Mouse (Mus musculus) myocyte (in vitro differentiated cells): Measurements from ENCODE around the gene Vmp1. TPM values are rescaled to one million over a fixed set of nuclear protein-coding genes. Genes with fewer than 3 reads are reported as not detected.

Experiments used
- H3K27me3 ChIP-seq: one replicate; pipeline ENCODE4 v1.6.1; 2011; ENCODE audit not compliant: control insufficient read depth, insufficient read depth, insufficient read length
- H3K36me3 ChIP-seq: one replicate; pipeline ENCODE4 v1.6.1; 2011; ENCODE audit not compliant: control insufficient read depth, insufficient read depth
- H3K4me2 ChIP-seq: one replicate; pipeline ENCODE4 v1.6.1; 2011; ENCODE audit warnings: low read depth, control low read depth
- H3K4me3 ChIP-seq: one replicate; pipeline ENCODE4 v1.5.1; 2011; ENCODE audit warnings: mild to moderate bottlenecking, control low read depth, moderate library complexity
- H3K79me2 ChIP-seq: one replicate; pipeline ENCODE4 v1.6.1; 2011; ENCODE audit not compliant: control insufficient read depth, insufficient read depth
- H3ac ChIP-seq: one replicate; pipeline ENCODE4 v1.6.1; 2011; ENCODE audit not compliant: control insufficient read depth, insufficient read length
- CEBPB ChIP-seq: IDR thresholded peaks from 2 replicates; pipeline ENCODE4 v1.6.1; 2011; ENCODE audit warnings: mild to moderate bottlenecking, moderate library complexity; ENCODE audit not compliant: poor library complexity, insufficient read depth, severe bottlenecking
- E2F4 ChIP-seq: IDR thresholded peaks from one replicate; pipeline ENCODE4 v1.6.1; 2011; ENCODE audit warnings: mild to moderate bottlenecking, control low read depth, moderate library complexity; ENCODE audit not compliant: insufficient read depth
- MAX ChIP-seq: IDR thresholded peaks from one replicate; pipeline ENCODE4 v1.6.1; 2011; ENCODE audit warnings: low read depth, mild to moderate bottlenecking, control low read depth
- MYOD1 ChIP-seq, 3 experiments: IDR thresholded peaks; one replicate each; pipeline ENCODE4 v1.6.1; 2011; ENCODE audit warnings: control low read depth in 2 of 3, low read depth in 2 of 3, mild to moderate bottlenecking in 2 of 3, moderate library complexity in 1 of 3; ENCODE audit not compliant: insufficient read length in 2 of 3, control insufficient read depth in 1 of 3
- MYOG ChIP-seq, 3 experiments: IDR thresholded peaks; one replicate each; pipeline ENCODE4 v1.6.1; 2011; ENCODE audit warnings: control low read depth in 2 of 3, low read depth in 2 of 3, mild to moderate bottlenecking in 2 of 3; ENCODE audit not compliant: insufficient read length in 2 of 3, control insufficient read depth in 1 of 3, insufficient read depth in 1 of 3
- POLR2A ChIP-seq: IDR thresholded peaks from one replicate; pipeline ENCODE4 v1.6.1; 2011; ENCODE audit warnings: low read depth, mild to moderate bottlenecking, control low read depth, moderate library complexity; ENCODE audit not compliant: insufficient read length
- POLR2AphosphoS2 ChIP-seq: IDR thresholded peaks from one replicate; pipeline ENCODE4 v1.6.1; 2011; ENCODE audit warnings: low read depth, control low read depth; ENCODE audit not compliant: insufficient read length
- REST ChIP-seq: IDR thresholded peaks from one replicate; pipeline ENCODE4 v1.6.1; 2011; ENCODE audit warnings: mild to moderate bottlenecking, control low read depth, moderate library complexity; ENCODE audit not compliant: insufficient read depth, insufficient read length
- SRF ChIP-seq: IDR thresholded peaks from one replicate; pipeline ENCODE4 v1.6.1; 2011; ENCODE audit warnings: low read depth; ENCODE audit not compliant: control insufficient read depth, insufficient read length
- TCF12 ChIP-seq: IDR thresholded peaks from one replicate; pipeline ENCODE4 v1.6.1; 2011; ENCODE audit warnings: mild to moderate bottlenecking, control low read depth; ENCODE audit not compliant: poor library complexity, insufficient read depth, severe bottlenecking
- TCF3 ChIP-seq: IDR thresholded peaks from one replicate; pipeline ENCODE4 v1.6.1; 2011; ENCODE audit warnings: low read depth, control low read depth; ENCODE audit not compliant: insufficient read length
- USF1 ChIP-seq: IDR thresholded peaks from one replicate; pipeline ENCODE4 v1.6.1; 2011; ENCODE audit warnings: low read depth, mild to moderate bottlenecking, control low read depth, moderate library complexity
- polyA plus RNA-seq: library from polyadenylated mRNA; unstranded; fragments of >200 nt; fragmentation: generic; extraction: Trizol; gene quantifications from one replicate; pipeline ENCODE4 v1.2.1, GENCODE M21; 2012; ENCODE audit warnings: missing spikeins

Vmp1 gene
- polyA plus RNA-seq, 1 experiment: 169 TPM

GRCm38 (mm10) chr11:86542851-86543250, 140.8 kb downstream of the Vmp1 start:
- Histone ChIP-seq H3K27me3 (no peaks in the 10 kb centered on the region), H3ac (no peak overlapping the region), H3K4me2 (peak overlapping the region; percentile 81), H3K4me3 (peak overlapping the region; percentile 46), H3K79me2 (peaks cover 74% of the 10 kb centered on the region), H3K36me3 (no peaks in the 10 kb centered on the region)
- no peak for TF ChIP-seq REST
- TF ChIP-seq CEBPB: no peak
- TF ChIP-seq MAX: no peak
- TF ChIP-seq USF1: no peak
- TF ChIP-seq POLR2A: no peak

DNA sequence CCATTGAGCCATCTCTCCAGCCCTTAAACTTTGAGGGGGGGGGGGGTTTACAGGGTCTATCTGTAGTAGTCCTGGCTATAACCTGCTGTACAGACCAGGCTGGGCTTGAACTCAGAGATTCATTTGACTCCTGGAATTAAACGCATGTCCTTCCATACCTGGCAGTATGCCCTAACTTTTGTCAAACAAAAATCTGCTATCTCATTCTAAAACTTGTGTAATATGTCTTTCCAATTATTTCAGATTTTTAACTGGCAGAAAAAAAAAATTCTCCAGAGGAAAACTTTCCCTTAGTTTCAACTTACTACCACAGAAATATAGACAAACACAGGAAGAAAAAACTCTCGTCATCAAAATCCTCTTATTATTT, 143.2 kb downstream of the Vmp1 start:
- Histone ChIP-seq H3K36me3 (no peaks in the 10 kb centered on the region), H3K4me2 (no peak overlapping the region), H3K4me3 (no peak overlapping the region), H3K27me3 (no peaks in the 10 kb centered on the region), H3K79me2 (peaks cover 89% of the 10 kb centered on the region), H3ac (no peak overlapping the region)
- TF ChIP-seq MAX: no peak
- no peak for TF ChIP-seq MYOD1 (IDR thresholded peaks at IDR 0.05; ENCODE audit: control insufficient read depth in 1 of 3, insufficient read length in 2 of 3, low read depth in 2 of 3)
- TF ChIP-seq POLR2A: no peak
- no peak for TF ChIP-seq USF1

- TF ChIP-seq SRF (no peak), MYOD1 (IDR thresholded peaks at IDR 0.05; ENCODE audit: control insufficient read depth in 1 of 3, insufficient read length in 2 of 3, low read depth in 2 of 3) (no peak), CEBPB (no peak), POLR2AphosphoS2 (no peak), MAX (no peak), REST (no peak), USF1 (no peak), TCF12 (no peak), MYOG (IDR thresholded peaks at IDR 0.05; ENCODE audit: control insufficient read depth in 1 of 3, insufficient read depth in 1 of 3, insufficient read length in 2 of 3, low read depth in 2 of 3) (no peak), TCF3 (no peak), E2F4 (no peak)
- Histone ChIP-seq H3K4me2 (no peak overlapping the region), H3K36me3 (peaks cover 4% of the 10 kb centered on the region), H3K79me2 (peaks cover 92% of the 10 kb centered on the region), H3ac (no peak overlapping the region), H3K27me3 (no peaks in the 10 kb centered on the region), H3K4me3 (no peak overlapping the region)
Measured at GRCm38 (mm10) chr11:86539716-86540475, 143.7 kb downstream of the Vmp1 start.

DNA sequence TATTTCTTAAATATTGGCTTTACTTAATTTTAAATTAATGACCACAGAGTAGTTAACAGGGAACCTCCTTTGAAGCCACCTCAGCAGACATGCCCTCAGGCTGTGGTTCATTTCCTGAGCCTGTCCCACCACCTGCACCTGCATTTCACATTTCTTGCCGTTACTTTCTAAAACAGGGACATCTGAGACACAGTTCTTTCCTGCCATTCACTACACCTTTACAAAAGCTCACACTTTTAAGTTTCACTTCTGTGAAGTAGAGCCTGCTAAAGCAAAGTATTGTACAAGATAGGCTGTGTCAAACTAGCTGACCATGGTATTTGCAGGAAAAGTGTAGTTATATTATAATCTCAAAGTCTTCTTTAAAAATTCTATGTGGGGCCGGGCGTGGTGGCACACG, 144.8 kb downstream of the Vmp1 start:
- H3K4me2 ChIP-seq: no peak overlapping the region
- H3K36me3 ChIP-seq: peaks cover 5% of the 10 kb centered on the region
- TF ChIP-seq TCF3 (no peak), CEBPB (no peak), SRF (no peak), REST (no peak), MYOD1 (IDR thresholded peaks at IDR 0.05; ENCODE audit: control insufficient read depth in 1 of 3, insufficient read length in 2 of 3, low read depth in 2 of 3) (no peak), MAX (no peak), POLR2AphosphoS2 (no peak), E2F4 (no peak), TCF12 (no peak), MYOG (IDR thresholded peaks at IDR 0.05; ENCODE audit: control insufficient read depth in 1 of 3, insufficient read depth in 1 of 3, insufficient read length in 2 of 3, low read depth in 2 of 3) (no peak), POLR2A (no peak), USF1 (no peak)
- H3K79me2 ChIP-seq: peaks cover 100% of the 10 kb centered on the region
- no peak overlapping the region for H3ac ChIP-seq
- no peaks in the 10 kb centered on the region for H3K27me3 ChIP-seq
- H3K4me3 ChIP-seq: no peak overlapping the region

- no peak for TF ChIP-seq USF1
- no peak for TF ChIP-seq POLR2A
- no peak for TF ChIP-seq E2F4
- TF ChIP-seq MAX: no peak
- no peak for TF ChIP-seq TCF3
- H3K4me2 ChIP-seq: no peak overlapping the region
- H3K4me3 ChIP-seq: no peak overlapping the region
- H3ac ChIP-seq: no peak overlapping the region
- H3K36me3 ChIP-seq: peaks cover 35% of the 10 kb centered on the region
- H3K79me2 ChIP-seq: peaks cover 84% of the 10 kb centered on the region
- no peaks in the 10 kb centered on the region for H3K27me3 ChIP-seq
Measured at GRCm38 (mm10) chr11:86534201-86534910, 149.3 kb downstream of the Vmp1 start.

Other genes with a start within 250 kb of the Vmp1 start
- 8.2 TPM for gene Rnft1, start 199.2 kb downstream of the Vmp1 start, polyA plus RNA-seq
- 13.0 TPM for gene Rps6kb1, start 139.0 kb downstream of the Vmp1 start, polyA plus RNA-seq
- gene Tubd1, start 138.8 kb downstream of the Vmp1 start, polyA plus RNA-seq: 6.6 TPM
- 22.6 TPM for gene Ptrh2, start 149 bp upstream of the Vmp1 start, polyA plus RNA-seq
- gene Cltc, start 73.7 kb upstream of the Vmp1 start, polyA plus RNA-seq: 86.1 TPM
- gene Dhx40, start 123.9 kb upstream of the Vmp1 start, polyA plus RNA-seq: 12.5 TPM